Mouse (Mus musculus): ENCODE results near the gene Mgat4a. TPM values are rescaled to one million over a fixed set of nuclear protein-coding genes. Genes with fewer than 3 reads are reported as not detected.
"Not testable (repeated sequence)": the region's sequence is repeated elsewhere in the genome, so short reads cannot be mapped to it uniquely, and the experiment has no call there.

Mgat4a gene
- polyA plus RNA-seq, 1 experiment from 2014 or later, result 7.2 TPM

GRCm38 (mm10) chr1:37505348-37505730 lies 35.5 kb downstream of the Mgat4a start:
- no peak for ATAC-seq
- no peak overlapping the region for H3K4me3 ChIP-seq (replicated peaks)
- H3K36me3 ChIP-seq, result no peaks in the 10 kb centered on the region
- no peak overlapping the region for H3K4me2 ChIP-seq (replicated peaks)
- 92% methylated on average over 9 of the region's 9 CpGs for WGBS
- no peaks in the 10 kb centered on the region; the same call in none of the 2 replicates for H3K9me3 ChIP-seq
- H3K4me1 ChIP-seq (replicated peaks), result no peaks in the 10 kb centered on the region
- peaks cover 29% of the 10 kb centered on the region for H3K27me3 ChIP-seq
- H3K9ac ChIP-seq (replicated peaks), result no peak overlapping the region
- no peak overlapping the region for H3K27ac ChIP-seq

GRCm38 (mm10) chr1:37504716-37505347 lies 36.0 kb downstream of the Mgat4a start:
- ATAC-seq, result no peak
- no peak overlapping the region for H3K4me2 ChIP-seq (replicated peaks)
- WGBS, result 85% methylated on average over 10 of the region's 10 CpGs
- H3K9ac ChIP-seq (replicated peaks), result no peak overlapping the region
- H3K9me3 ChIP-seq, result no peaks in the 10 kb centered on the region; the same call in none of the 2 replicates
- H3K27ac ChIP-seq, result no peak overlapping the region
- H3K36me3 ChIP-seq, result no peaks in the 10 kb centered on the region
- no peaks in the 10 kb centered on the region for H3K4me1 ChIP-seq (replicated peaks)
- no peak overlapping the region for H3K4me3 ChIP-seq (replicated peaks)
- H3K27me3 ChIP-seq, result peaks cover 34% of the 10 kb centered on the region

GRCm38 (mm10) chr1:37503656-37504055 lies 37.2 kb downstream of the Mgat4a start:
- Histone ChIP-seq H3K4me1 (replicated peaks) (peaks cover 8% of the 10 kb centered on the region), H3K27ac (no peak overlapping the region), H3K4me3 (replicated peaks) (no peak overlapping the region), H3K36me3 (no peaks in the 10 kb centered on the region), H3K9ac (replicated peaks) (no peak overlapping the region), H3K4me2 (replicated peaks) (no peak overlapping the region), H3K27me3 (peaks cover 42% of the 10 kb centered on the region), H3K9me3 (no peaks in the 10 kb centered on the region; the same call in none of the 2 replicates)
- no peak for ATAC-seq
- 65% methylated on average over 4 of the region's 4 CpGs for WGBS

GRCm38 (mm10) chr1:37502354-37502753 lies 38.5 kb downstream of the Mgat4a start:
- H3K9ac ChIP-seq (replicated peaks), result no peak overlapping the region
- peaks cover 53% of the 10 kb centered on the region for H3K27me3 ChIP-seq
- ATAC-seq, result no peak
- H3K4me2 ChIP-seq (replicated peaks), result no peak overlapping the region
- no peak overlapping the region for H3K27ac ChIP-seq
- peaks cover 8% of the 10 kb centered on the region for H3K4me1 ChIP-seq (replicated peaks)
- H3K4me3 ChIP-seq (replicated peaks), result no peak overlapping the region
- 88% methylated on average over 9 of the region's 9 CpGs for WGBS
- no peaks in the 10 kb centered on the region for H3K36me3 ChIP-seq
- no peaks in the 10 kb centered on the region; the same call in 1 of the 2 replicates for H3K9me3 ChIP-seq

- WGBS, result 64% methylated on average over 8 of the region's 8 CpGs
- Histone ChIP-seq H3K27me3 (peaks cover 68% of the 10 kb centered on the region), H3K9me3 (no peaks in the 10 kb centered on the region), H3K9ac (replicated peaks) (no peak overlapping the region), H3K36me3 (no peaks in the 10 kb centered on the region), H3K27ac (no peak overlapping the region), H3K4me3 (replicated peaks) (no peak overlapping the region), H3K4me2 (replicated peaks) (no peak overlapping the region), H3K4me1 (replicated peaks) (peaks cover 8% of the 10 kb centered on the region)
- ATAC-seq, result no peak
Observed at GRCm38 (mm10) chr1:37500723-37501122, 40.1 kb downstream of the Mgat4a start.

GRCm38 (mm10) chr1:37499395-37499794 lies 41.4 kb downstream of the Mgat4a start:
- H3K36me3 ChIP-seq; H3K9ac ChIP-seq (replicated peaks); H3K9me3 ChIP-seq; H3K4me3 ChIP-seq (replicated peaks); H3K4me1 ChIP-seq (replicated peaks); ATAC-seq; H3K27ac ChIP-seq: not testable (repeated sequence)
- H3K27me3 ChIP-seq, result peaks cover 69% of the 10 kb centered on the region
- 0 out of 2 replicates have a peak overlapping the region, but pooled peaks have one; percentile 11 for H3K4me2 ChIP-seq (replicated peaks)
- 33% methylated on average over 1 of the region's 1 CpGs for WGBS

GRCm38 (mm10) chr1:37498911-37499310 lies 41.9 kb downstream of the Mgat4a start:
- ATAC-seq, result no peak
- Histone ChIP-seq H3K27me3 (peaks cover 69% of the 10 kb centered on the region), H3K9me3 (no peaks in the 10 kb centered on the region), H3K9ac (replicated peaks) (no peak overlapping the region), H3K4me3 (replicated peaks) (no peak overlapping the region), H3K27ac (no peak overlapping the region), H3K4me1 (replicated peaks) (peaks cover 8% of the 10 kb centered on the region), H3K4me2 (replicated peaks) (0 out of 2 replicates have a peak overlapping the region, but pooled peaks have one; percentile 11), H3K36me3 (no peaks in the 10 kb centered on the region)
- WGBS, result 38% methylated on average over 10 of the region's 10 CpGs

- H3K4me3 ChIP-seq (replicated peaks), result no peak overlapping the region
- H3K4me2 ChIP-seq (replicated peaks), result no peak overlapping the region
- peaks cover 56% of the 10 kb centered on the region for H3K27me3 ChIP-seq
- H3K36me3 ChIP-seq, result no peaks in the 10 kb centered on the region
- H3K27ac ChIP-seq, result no peak overlapping the region
- peaks cover 8% of the 10 kb centered on the region for H3K4me1 ChIP-seq (replicated peaks)
- H3K9me3 ChIP-seq, result no peaks in the 10 kb centered on the region
- no peak for ATAC-seq
- H3K9ac ChIP-seq (replicated peaks), result no peak overlapping the region
- 61% methylated on average over 11 of the region's 11 CpGs for WGBS
Observed at GRCm38 (mm10) chr1:37496591-37497280, 44.1 kb downstream of the Mgat4a start.

GRCm38 (mm10) chr1:37495698-37496321 lies 45.0 kb downstream of the Mgat4a start:
- ATAC-seq, result no peak
- no peak overlapping the region for H3K4me3 ChIP-seq (replicated peaks)
- H3K9ac ChIP-seq (replicated peaks), result no peak overlapping the region
- H3K27ac ChIP-seq, result no peak overlapping the region
- H3K4me1 ChIP-seq (replicated peaks), result peaks cover 8% of the 10 kb centered on the region
- 87% methylated on average over 10 of the region's 10 CpGs for WGBS
- no peak overlapping the region for H3K4me2 ChIP-seq (replicated peaks)
- no peaks in the 10 kb centered on the region for H3K36me3 ChIP-seq
- H3K27me3 ChIP-seq, result peaks cover 47% of the 10 kb centered on the region
- no peaks in the 10 kb centered on the region for H3K9me3 ChIP-seq

- Histone ChIP-seq H3K4me2 (replicated peaks) (no peak overlapping the region), H3K4me3 (replicated peaks) (no peak overlapping the region), H3K27ac (no peak overlapping the region), H3K9me3 (no peaks in the 10 kb centered on the region), H3K9ac (replicated peaks) (no peak overlapping the region), H3K36me3 (no peaks in the 10 kb centered on the region), H3K27me3 (peaks cover 40% of the 10 kb centered on the region), H3K4me1 (replicated peaks) (peaks cover 8% of the 10 kb centered on the region)
- WGBS, result 89% methylated on average over 3 of the region's 3 CpGs
- no peak for ATAC-seq
Observed at GRCm38 (mm10) chr1:37495104-37495503, 45.7 kb downstream of the Mgat4a start.

GRCm38 (mm10) chr1:37491672-37492071 lies 49.1 kb downstream of the Mgat4a start:
- peaks cover 9% of the 10 kb centered on the region; the same call in 1 of the 2 replicates for H3K36me3 ChIP-seq
- peaks cover 12% of the 10 kb centered on the region for H3K27me3 ChIP-seq
- no peak for ATAC-seq
- no peak overlapping the region for H3K27ac ChIP-seq
- no peak overlapping the region for H3K4me2 ChIP-seq (replicated peaks)
- no peak overlapping the region for H3K9ac ChIP-seq (replicated peaks)
- no peak overlapping the region for H3K4me3 ChIP-seq (replicated peaks)
- H3K9me3 ChIP-seq, result no peaks in the 10 kb centered on the region
- WGBS, result 87% methylated on average over 7 of the region's 7 CpGs
- no peaks in the 10 kb centered on the region for H3K4me1 ChIP-seq (replicated peaks)

GRCm38 (mm10) chr1:37490691-37491212 lies 50.1 kb downstream of the Mgat4a start:
- no peak overlapping the region for H3K4me2 ChIP-seq (replicated peaks)
- no peaks in the 10 kb centered on the region for H3K4me1 ChIP-seq (replicated peaks)
- H3K27me3 ChIP-seq, result peaks cover 4% of the 10 kb centered on the region; the same call in 1 of the 2 replicates
- H3K9ac ChIP-seq (replicated peaks), result no peak overlapping the region
- WGBS, result 89% methylated on average over 5 of the region's 5 CpGs
- no peak for ATAC-seq
- no peaks in the 10 kb centered on the region for H3K9me3 ChIP-seq
- H3K4me3 ChIP-seq (replicated peaks), result no peak overlapping the region
- H3K27ac ChIP-seq, result no peak overlapping the region
- H3K36me3 ChIP-seq, result peaks cover 9% of the 10 kb centered on the region; the same call in 1 of the 2 replicates

Data from midbrain, embryonic 13.5 days (tissue).